Mouse (Mus musculus) liver, adult 2 months (tissue): Measurements from ENCODE around the gene Kirrel3.

Experiments
- CTCF ChIP-seq: fragments of 200-500 bp; IDR thresholded peaks from 2 replicates; pipeline ENCODE4 v1.5.1; 2011; ENCODE audit warnings: low read depth, low read length, control low read depth
- POLR2A ChIP-seq: fragments of 200-500 bp; IDR thresholded peaks from 2 replicates; pipeline ENCODE4 v1.6.1; 2011; ENCODE audit warnings: low read length, control low read depth; ENCODE audit not compliant: insufficient read depth; ENCODE audit errors: extremely low read depth

DNA sequence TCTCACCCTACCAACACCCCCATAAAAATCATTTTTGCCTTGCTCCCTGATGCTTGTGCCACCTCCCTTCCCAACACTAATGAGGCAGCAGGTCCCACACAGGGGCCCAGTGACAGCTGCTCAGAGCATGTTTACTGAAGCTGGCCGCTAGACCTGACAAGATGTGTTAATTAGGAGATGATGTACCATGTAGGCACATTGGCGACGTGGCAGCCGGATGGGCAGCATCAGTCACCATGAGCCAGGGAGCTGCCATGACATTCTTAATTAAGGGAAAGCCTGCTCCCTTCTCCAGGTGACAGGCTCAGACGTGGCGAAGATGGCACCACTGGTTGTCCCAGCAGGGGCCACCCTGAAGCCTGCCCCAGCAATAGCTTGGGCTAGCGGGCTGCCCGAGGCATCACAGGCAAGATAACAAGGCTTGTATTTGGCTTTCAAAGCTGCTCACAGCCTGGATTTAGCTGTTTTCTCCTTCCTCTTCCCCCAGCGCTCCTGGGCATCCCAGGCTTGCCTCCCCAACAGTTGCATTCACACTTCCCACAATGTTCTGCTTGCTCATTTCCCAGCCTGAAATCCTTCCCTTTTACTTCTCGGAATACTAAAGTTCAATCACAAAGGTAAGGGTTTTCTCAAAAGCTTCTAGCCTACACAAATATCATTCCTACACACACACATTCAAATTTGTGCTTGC lies 357.7 kb downstream of the Kirrel3 start:
- TF ChIP-seq POLR2A (no peak), CTCF (no peak)
